Mouse (Mus musculus) c-Kit-positive CD71-positive TER-119-positive erythroid progenitor cells, embryonic 14.5 days (primary cell): ENCODE results near the gene Tax1bp1.

Source experiments
- DNase-seq: peaks from one replicate; pipeline ENCODE4 v3.0.0-alpha.2; 2013; ENCODE audit warnings: low spot score

The Tax1bp1 gene

DNA sequence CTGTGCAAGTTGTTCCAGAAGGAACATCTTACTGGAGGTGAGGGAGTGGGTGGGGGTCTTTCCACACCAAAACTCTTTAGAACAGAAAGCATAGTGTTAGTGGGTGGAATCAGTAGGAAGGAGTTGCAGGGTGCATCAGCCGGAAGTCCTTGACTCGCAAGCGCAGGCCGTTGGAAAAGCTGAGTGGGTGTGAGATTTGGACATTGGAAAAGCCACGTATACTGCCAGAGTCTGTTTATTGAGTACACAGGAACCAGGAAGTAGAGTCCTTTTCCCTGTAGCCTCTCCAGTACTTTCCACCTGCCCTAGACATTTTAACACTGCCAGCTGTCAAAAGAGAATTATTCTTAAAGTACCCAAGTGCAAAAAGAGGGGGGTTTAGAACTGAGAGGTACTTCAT is 5.7 kb upstream of the Tax1bp1 start:
- no peak for DNase-seq

DNA sequence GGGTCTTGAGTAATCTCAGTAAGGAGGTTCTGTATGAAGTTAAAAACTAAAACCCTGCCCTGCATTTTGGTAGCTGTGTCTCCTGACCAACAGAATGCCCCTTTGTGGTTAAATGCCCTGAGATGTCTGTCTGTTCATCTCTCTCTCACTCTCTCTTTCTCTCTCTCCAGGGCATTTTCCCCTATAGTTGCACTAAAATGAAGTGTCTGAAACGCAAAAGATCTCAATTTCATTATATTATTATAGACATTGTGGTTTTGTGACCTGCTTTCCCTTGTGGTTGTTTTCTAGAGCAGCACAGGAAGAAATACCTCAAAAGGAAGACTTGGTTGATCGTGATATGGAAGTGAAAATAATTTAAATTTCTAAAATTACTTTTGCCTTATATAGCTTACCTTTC is 966 bp upstream of the Tax1bp1 start:
- DNase-seq = no peak

DNA sequence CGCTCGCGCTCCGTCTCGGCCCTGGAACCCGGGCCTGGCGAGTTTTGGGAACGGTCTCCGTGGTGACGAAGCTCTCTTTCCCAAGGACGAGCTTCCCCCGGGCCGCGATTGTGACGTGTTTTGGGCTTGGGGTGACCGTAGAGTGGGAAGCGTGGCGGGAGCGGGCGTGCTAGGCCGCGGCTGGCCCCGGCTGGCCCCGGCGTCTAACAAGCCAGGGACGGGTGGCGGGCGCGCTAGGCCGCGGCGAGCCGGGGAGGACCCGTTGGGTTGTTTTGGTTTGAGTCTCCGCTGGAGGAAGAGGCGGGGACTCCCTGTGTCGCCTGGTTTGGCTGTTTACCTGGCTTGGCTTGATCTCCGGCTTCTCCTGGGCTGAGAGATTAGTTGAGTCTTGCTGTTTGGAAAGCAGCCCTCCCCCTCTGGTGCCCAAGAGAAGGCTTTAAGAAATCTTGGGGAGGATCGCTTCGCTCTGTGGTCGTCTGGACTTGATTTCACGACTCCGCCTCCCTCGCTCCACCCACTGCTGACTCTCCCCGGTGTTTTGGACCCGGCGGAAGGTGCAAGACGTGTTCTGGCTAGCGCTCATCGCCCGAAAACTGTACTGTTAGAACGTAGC is 474 bp downstream of the Tax1bp1 start:
- peak; percentile 80 for DNase-seq

DNA sequence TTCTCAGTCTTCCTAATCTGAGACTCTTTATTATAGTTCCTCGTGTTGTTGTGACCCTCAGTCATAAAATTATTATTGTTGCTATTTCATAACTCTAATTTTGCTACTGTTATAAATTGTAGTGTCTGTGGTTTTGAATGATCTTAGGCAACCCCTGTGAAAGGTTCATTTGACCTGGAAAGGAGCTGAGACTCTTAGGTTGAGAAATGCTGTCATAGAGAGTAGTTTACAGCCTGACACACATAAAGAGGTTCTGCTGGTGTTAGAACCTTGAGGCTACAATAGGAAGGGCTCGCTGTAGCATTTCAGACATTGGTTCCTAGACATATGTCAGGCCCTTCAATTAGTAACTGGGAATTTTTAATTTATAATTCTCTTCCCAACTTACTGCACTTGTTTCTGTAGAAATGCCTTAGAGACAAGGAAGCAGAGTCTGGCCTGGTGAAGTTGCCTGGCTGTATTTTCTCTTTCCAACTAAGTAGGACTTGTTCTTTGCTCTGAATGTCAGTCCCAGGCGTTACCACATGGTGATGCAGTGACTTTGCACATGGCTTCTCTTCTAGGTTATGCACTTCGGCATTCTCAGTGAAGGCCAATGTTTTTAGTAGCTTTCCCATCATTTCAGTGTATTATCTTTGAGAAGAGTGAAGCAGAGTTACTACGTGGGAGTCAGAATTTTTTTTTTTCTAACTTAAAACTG is 4.1 kb downstream of the Tax1bp1 start:
- no peak for DNase-seq

DNA sequence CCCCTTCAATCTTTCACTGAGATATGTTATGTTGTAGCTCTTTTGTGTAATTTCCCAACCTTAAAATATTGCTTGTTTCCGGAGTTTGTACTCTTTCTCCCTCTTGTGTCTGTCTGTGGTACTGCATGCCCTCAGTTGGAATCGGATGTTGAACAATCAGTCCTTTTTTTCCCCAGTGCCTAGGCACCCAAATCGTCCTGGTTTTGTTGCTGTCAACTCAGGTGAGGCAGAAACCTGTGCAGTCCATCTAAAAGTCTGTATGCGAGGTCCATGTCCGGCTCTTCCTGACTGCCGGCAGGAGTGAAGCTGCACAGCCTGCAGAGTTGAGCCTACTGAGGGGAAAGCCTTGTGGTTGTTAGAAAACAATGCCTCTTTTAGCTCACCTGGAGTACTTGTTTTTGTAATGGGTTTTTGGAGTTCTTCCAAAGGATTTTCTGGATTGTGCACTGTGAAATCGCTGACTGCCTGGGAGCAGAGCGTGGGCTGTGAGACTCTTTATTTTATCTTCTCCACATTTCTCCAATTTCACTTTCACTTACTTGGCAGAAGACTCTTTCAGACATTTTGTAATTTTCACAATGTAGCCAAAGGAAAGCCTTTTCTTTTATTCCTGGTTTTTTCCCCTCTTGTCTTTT is 11.4 kb downstream of the Tax1bp1 start:
- peak; percentile 52 for DNase-seq

DNA sequence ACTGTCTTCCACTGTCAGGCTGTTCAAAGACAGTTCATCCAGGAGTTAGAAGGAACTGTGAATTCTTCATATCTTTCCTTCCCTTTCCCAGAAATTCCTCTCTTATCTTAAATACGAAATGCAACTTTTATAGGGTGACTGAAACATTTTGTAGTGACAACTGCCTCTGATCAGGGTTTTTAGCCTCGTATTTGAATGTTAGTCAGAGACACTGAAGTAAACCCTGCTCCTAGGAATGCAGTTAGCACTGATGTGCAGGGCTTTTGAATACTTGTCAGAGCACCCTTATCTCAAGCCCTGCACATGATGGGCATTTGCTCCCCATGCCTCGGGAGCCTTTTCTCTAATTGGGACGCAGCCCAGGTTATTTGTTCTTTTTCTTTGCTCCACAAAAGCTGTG is 16.8 kb downstream of the Tax1bp1 start:
- no peak for DNase-seq

DNA sequence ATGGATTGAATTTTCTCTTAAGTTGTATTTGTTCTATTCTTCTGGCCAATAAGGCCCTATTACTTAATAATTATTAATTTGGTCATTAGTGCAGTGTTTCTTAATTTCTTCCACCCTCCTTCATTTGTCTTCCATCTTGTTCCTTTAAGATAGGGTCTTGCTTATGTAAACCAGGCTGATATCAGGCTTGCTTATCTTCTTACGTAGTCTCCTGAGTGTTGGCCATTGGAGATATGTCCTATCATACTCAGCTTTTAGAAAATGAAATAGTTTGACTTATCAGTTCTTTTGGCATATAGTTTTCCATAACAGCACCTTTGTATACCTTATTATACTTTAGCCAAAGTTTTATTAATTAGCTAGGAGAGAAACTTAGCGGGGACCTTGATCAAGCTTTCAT is 21.1 kb downstream of the Tax1bp1 start:
- no peak for DNase-seq

DNA sequence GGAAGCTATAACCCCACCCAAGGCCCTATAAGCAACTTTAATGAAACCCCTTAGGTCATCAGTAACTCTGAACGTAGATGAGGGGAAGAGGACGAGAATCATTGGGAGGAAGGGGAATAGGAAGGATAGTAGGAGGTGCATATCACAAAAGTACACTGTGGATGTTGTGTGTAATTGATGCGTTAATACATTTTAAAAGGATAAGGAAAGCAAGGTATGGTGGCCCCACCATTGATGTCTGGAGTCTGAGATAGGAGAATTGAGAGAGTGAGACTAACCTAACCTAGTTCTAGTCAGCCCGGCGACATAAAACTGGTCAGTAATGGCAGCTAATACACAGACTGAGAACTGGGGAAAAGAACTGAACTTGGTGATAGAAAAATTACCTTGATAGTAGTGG is 39.3 kb downstream of the Tax1bp1 start:
- DNase-seq = peak; percentile 11

DNA sequence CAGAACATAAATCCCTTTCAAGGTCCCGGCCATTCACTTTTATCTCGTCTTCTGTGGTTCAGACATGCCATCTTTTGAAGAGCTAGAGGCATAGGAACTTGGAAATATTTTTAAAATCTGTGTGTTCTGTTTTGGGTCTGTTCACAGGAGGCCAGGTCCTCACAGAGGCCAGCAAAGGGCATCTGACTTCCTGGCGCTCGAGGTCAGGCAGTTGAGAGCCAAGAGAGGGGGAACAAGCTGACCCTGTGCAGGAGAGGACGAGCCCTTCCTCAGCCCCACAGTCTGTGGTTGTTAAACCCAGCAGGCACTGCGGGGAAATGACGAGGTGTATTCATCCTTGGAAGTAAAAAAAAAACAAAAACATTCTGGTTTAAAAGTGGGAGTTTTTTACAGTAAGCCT is 51.7 kb downstream of the Tax1bp1 start:
- no peak for DNase-seq

DNA sequence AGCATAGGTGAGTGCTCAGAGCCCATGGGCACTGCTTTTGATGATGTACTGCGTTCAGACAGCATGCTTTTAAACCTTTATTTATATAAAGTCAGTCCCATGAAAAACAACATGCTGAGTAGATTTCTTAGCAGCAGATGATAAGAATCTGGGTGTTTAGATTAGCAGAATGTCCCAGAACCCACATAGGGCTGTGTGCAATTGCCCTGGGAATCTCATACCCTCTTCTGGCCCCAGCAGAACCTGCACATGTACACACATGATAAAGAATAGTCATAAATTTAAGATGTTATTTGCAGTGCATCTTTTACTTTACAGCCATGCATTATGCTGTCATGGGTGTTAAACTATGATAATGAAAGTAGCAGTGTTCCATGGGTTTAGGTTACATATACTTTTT is 57.3 kb downstream of the Tax1bp1 start:
- DNase-seq = peak; percentile 4

DNA sequence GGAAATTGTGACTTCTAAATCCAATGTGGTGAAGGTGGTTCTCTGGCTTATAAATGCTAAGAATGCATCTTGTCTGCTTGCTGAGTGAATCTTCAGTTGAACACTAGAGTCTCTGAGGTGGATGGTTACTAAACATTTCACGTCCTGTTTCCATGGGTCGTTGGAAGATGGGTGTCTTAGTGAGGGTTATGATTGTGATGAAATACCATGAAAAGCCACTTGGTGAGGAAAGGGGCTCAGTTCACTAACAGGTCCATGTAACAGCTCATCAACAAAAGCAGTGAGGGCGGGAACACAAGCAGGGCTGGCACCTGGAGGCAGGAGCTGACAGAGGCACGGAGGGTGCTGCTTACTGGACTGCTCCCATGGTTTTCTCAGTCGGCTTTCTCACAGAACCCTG is 59.6 kb downstream of the Tax1bp1 start:
- DNase-seq = no peak

DNA sequence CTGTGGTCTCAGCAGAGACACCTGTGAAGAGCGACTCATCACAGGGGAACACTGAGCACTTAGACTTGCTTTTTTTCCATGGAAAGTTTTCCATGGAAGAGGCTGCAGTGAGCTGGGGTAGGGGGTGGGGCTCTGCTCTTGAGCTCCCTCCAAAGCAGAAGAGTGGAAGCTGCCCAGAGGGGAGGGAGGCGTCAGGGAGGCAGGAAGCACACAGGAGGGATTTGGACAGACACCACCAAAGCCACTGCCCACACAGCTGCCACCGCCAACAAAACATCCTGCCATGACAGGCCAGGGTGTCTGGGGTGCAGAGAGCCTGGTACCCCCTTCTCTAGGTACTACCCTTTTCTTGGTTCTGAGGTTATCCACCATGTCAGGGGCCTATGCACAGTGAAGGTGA is 61.8 kb downstream of the Tax1bp1 start:
- no peak for DNase-seq

DNA sequence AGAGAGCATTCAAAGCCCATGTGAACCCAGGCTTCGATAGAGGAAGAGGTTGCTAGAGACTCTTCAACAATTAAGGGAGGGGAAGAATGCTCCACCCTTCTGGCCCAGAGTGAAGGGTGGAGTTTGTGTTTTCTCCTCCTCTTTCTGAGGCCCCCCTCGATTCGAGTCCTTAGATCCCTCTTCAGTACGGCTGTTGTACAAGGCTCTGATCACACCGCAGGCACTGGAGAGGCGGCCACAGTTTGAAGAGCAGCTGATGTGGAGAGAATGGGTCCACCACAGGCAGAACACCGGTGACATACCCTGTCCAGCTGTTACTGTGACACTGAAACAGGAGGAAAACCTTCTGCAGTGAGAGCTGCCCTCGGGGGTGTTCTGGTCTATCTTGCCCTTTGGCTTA is 62.4 kb downstream of the Tax1bp1 start:
- DNase-seq = no peak

DNA sequence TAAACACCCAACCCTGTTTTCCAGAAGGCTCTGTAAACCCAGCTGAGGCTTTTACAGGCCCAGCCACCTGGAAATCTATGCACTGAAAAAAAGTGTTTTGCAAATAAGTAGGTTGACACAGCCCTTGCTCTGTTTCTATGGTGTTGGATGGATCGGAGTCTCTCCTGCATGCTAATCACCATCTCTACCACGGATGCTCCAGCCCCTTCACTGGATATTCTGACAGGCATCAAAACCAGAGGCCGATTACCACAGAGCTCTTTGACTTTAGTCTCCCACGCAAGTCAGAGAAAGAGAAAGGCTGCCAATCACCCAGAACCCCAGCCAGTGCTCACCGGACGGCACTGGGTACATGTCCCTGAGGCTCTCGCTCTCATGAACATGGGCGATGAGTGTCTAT is 63.5 kb downstream of the Tax1bp1 start:
- no peak for DNase-seq

DNA sequence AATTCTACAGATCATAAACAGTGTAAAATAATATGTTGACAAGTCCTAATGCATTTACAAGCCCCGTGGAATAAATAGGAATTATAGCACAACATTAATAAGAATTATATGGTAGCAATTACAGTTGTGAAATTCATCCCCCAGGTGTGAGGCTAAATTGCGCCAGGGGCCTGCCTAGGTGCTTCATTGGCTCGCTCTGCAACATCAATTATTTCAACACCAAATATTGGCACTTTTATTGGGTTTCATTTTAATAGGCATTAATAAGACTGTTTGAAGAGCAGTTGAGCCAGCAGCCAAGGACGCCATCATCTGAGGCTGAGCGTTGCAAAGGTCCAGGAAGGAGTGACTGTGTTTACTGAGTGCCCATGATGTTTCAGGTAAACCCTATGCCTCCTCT is 65.0 kb downstream of the Tax1bp1 start:
- no peak for DNase-seq

DNA sequence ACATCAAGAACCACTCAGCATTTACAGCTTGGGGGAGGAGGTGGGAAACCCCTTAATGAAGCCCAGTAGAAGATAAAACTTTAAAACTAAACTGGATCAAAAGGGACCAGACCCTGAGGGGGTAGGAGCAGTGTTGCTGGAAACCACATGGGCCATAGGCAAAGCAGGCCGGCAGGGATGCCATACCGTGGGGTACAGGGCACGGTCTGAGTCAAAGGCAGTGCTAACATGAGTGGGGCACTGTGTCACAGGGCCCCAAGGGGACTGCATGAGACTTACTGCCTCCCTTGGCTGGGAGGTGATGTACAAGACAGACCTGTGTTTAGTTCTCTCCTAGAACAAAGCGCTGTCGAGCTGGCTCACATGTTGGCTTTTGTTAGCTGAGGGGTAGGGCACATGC is 66.0 kb downstream of the Tax1bp1 start:
- no peak for DNase-seq

DNA sequence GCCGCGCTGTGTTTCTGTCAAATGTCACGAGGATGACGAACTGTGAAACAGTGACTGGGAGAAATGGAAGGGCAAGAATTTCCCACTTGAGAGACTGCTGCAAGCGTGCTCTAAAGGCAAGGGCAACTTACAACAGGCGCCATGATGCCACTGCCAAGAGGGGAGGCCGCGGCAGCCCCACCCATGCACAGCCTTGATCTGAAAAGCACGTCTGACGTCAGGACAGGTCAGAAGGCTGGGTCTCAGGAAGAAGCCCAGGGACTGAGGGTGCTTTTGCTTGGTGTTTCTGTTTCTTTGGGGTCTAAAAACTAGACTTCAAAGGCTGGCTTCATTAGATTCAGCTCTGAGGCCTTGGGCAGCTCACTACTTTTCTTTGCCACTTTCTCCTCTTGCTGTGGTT is 76.8 kb downstream of the Tax1bp1 start:
- DNase-seq = no peak

DNA sequence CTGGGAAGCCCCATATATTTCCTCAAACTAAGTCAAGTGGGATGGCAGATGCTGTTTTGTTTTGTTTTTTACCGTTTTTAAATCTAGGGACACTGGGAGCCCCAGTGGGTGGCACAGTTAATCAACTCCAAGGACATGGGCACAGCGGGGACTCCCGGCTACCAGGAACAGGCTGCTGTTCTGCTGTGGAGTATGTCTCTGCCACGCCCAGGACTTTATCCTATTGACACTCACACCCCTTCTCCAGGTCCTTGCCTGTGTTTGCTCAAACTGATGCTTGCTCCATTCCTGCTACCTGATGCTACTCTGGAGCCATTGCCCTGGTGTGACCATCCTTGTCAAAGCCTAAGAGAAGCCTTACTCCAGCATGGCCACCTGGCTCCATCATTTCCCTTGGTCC is 77.3 kb downstream of the Tax1bp1 start:
- no peak for DNase-seq

DNA sequence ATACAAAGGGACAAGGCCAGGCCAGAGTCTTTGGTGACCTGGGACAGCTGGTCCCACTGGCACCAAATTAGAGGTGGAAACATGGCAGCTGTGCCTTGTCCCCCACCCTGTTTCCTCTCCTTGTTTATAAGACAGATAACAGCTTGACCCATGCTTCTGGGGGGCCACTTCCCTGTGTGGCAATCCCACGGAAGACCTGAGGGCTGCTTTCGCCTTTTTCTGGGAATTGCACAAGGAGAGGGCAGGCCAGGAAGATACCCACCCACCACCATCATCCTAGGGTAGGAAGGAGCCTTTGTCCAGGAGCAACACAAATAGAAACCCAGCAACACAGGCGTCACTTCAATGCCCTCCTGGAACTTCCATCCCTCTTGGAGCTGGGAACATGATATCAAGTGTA is 78.9 kb downstream of the Tax1bp1 start:
- DNase-seq = no peak

DNA sequence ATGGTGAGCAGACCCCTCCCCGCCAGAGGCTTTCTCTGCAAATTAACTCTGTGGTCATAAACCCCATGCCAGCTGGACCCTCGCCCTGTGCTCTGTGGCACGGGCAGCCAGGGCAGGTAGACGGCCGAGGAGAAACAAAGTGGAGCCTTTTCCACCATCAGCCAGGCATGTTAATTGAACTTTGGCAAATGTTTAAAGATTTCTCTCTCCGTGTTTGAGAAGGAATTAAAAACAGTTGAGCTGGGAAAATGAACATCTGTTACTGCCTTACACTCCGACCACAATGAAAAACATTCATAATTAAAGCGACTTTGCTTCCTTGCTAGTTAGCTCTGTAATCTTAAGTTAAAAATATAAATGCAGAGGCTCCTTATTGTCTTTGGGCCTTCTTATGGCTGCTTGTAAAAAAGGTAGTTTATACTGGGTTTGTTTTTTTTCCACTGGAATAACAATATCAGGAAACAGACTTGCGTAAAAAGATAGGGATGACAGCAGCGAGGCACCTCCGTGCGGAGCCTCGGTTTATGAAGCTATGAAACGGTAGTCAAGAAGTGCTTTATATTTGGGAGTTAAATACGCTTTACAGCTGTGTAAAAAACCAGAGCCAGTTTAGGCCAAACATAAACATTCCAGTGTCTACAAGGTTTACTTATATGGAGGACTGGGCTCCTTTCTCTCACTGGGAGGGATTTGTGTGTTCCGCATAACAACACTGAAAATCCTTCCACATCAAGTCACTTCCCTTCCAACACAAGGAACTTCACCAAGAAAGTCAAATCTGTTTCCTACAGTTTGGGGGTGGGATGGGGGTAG is 81.7 kb downstream of the Tax1bp1 start:
- no peak for DNase-seq

DNA sequence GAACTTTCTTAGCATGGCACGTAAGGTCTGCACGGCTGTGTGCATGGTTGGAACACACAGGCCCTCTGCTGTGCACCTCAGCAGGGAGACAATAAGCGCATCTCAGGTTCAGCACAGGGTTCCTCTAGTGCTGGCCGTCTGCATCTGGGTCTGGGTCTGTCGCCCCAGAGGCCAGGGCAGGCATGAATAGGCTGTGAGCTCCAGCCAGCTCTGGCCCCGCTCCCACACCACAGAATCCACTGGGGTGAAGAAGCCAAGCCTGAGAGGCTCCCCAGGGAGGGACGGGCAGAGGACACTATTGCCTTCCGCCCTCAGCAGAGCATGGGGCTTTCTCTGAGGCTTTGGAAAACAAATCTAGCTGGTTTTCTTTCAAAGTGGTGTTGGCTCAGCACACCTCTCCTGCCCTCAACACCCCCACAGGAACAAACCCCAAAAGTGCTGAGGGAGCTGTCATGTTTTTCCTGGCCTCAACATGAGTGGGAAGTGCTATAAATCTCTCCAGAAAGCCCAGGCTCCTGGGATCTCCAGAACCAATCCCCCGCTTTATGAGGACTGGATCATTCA is 82.6 kb downstream of the Tax1bp1 start:
- DNase-seq = no peak

DNA sequence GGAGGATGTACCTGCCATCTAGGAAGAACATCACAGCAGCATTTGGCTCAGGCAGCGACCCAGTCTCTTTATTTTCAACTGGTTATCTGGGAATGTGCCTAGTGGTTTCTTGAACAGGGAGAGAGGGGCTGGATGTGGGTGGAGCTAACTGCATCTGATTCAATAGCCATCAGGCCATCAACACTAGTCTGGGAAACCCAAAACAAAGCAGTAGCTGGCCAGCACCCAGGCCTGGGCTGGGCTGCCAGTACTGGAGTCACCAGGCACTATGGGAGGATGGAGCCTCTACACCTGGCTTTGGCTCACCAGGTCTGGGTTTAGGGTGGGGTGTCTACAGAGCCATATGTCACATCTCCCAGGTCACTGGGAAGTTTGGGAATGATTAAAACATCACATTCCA is 83.2 kb downstream of the Tax1bp1 start:
- DNase-seq = no peak
